Mouse (Mus musculus): ENCODE results near the gene Ppara.

DNA sequence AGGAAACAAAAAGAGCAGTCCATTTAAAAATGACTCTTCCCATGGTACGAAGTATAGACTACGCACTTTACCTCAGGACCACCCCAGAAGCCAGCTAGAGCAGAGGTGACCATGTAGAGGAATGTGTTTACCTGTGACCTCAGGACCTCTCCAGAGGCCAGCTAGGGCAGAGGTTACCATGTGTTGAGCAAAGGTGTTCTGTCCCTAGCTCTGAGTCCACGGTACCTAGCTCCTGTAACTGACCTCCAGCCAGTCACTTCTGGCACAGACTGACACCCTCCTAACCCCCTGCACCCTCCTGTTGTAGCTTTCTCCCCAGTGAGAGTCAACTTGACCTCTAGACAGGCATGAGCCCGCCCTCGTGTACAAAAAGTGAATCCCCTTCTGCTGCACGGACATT, 52.7 kb downstream of the Ppara start:
- TF ChIP-seq GATA1 (IDR thresholded peaks at IDR 0.05; ENCODE audit: borderline replicate concordance, low read length) (no peak), FLI1 (IDR thresholded peaks at IDR 0.05; ENCODE audit: low read length) (no peak)

Data from megakaryocyte, embryonic 14.5 days (primary cell).